Mouse (Mus musculus): ENCODE data around the gene Hoxd8.
A peak's percentile ranks its signal among the peaks of the same experiment; 100 is the strongest.

Gene Hoxd8

DNA sequence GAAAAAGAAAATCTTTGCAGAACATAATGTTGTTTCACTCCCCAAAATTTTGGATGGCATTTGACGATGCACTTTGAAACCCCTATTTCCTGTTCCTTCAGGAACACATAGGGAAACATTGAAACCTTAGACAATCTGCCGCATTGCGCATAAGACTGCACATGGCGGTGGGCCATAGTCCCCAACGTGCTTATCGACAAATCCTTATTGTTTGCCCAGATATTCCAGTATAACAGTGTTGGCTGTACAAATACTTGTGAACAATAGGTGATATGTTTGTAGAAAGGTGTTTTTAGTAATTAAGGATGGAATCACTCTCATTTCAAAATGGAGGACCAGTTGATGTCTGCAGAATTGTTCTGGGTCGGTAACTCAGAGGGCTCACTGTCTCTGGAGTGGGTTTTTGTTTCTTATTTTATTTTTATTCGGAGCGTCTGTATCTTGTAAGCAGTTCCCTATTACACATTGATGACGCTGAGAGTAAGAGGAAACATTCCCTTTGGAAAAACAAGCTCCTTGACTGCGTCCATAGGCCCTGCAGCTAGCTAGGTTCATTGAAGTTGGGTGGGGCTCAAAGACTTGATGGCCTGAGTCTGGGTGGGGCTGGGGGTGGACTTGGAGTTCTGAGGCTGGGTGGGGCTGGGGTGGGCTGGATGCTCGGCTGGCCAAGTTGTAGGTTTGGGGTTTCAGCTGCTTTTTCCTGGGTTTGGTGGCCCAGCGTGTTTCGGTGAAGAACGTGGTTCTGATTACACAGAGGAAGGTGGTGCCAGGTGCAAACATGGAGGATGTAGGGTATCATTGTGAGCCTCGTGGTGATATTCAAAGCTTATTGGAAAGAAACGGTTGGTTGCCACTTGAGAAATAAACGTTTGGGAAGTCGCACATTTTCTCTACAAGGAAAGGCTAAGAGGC lies 9.1 kb downstream of the Hoxd8 start:
- DNase-seq (ENCODE audit: low spot score in 2 of 2) = no peak

DNA sequence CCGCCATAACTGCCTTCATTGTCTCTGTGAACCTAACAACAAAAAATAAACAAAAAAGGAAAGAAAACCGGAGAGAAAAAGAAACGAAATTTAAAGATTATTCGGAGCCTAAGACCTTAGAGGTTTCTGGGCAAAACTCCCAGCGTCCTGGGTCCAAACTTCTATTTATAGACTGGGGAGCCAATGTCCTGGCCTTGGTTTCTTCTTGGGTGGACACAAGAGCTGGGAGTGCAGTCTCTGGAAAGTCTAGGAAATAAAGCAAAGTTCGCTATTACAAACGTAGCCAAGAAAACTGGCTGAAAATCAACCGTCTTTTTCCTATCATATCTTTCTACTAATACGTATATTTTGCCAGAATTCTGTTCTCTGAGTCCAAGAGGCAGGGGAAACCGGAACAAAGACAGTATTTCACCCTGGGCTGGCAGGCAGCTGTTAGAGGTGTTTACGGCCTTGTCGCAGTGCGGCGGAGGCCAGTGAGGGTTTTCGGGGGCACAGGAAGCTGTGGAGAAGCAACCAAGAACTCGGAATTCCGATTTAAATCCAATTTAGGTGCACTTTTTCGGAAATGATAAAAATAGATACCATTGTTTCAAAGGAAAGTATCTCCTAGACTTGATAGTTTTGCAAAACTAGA lies 9.9 kb downstream of the Hoxd8 start:
- DNase-seq (ENCODE audit: low spot score in 2 of 2) = no peak

DNA sequence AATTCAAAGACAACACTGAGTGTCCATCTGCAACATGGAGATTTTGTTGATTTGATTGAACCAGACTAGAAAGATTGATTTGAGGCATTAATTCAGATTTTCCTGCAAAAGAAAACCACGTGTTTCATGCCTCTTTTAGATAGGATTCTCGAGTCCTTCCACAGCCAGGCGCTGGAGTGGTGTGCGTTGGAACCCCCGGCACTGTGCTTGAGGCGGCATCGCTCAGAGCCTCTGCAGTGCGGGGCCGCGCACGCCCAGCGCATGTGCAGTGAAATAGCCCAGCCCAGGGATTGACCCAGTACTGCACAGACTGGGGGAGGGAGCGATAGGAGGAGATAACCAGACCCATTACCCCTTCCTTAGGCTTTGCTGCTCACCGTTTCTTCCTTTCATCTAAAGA lies 10.5 kb downstream of the Hoxd8 start:
- DNase-seq (ENCODE audit: low spot score in 2 of 2) = no peak

DNA sequence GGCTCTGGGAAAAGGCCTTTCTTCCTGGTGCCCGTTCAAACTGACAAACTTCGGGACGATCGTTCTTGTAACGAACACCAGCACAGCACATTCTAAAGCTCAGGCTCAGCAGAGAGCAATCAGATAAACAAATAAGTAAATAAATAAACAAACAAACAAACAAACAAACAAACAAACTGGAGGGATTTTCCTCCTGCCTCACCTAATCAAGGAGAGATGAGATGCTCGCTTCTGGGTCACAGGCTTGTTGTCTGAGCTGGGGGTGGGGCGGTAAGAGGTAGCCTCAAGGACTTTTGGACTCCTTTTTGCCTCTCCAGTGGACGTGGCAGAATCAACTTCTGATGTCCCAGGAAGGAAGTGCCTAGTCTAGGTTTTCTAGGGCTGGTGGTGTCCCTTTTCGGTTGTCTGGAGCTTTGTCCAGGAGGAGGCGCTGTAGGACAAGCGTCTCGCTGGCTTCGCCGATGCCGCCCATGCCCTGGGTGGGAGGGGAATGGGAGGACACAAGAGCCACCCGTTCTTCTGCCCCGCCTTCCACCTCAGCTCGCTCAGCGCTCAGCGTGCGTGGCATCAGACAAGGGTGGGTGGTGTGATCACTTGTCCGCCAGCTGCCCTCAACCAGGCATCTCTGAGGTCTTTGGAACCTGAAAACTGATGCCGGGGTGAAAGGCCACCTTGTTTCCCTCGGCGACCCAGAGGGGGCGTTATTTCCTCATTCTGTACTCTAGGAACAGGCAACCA lies 11.3 kb downstream of the Hoxd8 start:
- peak; percentile 43 to 50 for DNase-seq (ENCODE audit: low spot score in 2 of 2)

DNA sequence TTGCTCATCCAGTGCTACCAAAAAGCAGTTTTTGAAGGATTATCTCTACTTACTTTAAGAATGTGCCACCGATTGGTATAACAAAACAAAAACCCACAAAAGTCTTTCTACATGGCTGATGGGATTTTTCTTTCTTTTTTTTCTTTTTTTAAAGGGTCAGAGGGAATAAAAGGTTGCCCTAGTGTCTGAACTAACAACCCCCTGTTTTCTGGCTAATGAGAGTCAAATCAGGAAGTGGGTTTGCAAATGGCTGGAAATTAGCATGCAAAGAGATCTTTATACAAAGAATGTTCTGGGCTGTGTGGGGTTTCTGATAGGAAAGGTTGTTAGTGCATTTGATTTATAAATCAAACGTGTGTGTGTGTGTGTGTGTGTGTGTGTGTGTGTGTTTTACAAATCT lies 16.0 kb downstream of the Hoxd8 start:
- DNase-seq (ENCODE audit: low spot score in 2 of 2) = no peak

DNA sequence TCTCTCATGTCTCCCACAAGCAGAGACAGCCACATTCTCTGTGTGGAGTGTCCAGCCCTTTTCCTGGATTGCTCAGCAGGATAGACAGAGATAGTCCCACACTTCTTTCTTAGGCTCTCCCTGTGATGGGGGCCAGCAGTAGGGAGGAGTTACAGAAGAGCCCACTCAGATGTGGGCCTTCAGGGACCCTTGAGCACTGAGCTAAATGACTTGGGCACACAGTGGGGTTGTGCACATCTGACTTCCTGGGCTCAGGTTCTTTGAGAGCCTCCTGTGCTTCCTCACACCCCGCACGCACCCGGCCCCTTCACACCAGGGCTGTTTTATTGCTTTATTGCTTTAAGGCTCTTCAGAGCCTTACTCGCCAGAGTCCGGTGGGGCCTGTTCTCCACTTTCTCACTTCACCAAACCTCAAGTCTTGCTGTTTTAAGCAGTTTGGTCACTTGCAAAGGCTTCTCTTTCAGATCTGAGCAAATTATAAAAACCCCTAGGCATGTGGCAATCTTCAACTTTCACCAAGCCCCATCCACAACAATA lies 16.6 kb downstream of the Hoxd8 start:
- no peak for DNase-seq (ENCODE audit: low spot score in 2 of 2)

DNA sequence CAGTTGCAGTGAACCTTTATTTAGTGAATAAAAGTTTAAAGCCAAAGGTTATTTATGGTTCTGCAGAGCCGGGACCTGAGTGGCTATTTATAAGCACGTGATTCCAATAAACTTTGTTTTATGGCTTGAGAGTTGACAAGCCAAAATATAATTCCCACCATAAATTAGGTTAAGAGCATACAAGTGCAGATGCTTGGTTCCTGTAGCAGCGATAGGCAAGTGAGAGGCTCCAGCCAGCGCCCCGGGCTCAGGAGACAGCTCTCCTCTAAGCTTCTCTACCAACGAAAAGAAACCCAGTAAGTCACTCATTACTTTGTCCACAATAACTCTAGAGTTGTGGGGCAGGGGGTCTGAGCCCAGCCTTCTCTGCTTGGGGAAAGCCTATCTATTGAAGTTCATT lies 17.5 kb downstream of the Hoxd8 start:
- no peak for DNase-seq (ENCODE audit: low spot score in 2 of 2)

DNA sequence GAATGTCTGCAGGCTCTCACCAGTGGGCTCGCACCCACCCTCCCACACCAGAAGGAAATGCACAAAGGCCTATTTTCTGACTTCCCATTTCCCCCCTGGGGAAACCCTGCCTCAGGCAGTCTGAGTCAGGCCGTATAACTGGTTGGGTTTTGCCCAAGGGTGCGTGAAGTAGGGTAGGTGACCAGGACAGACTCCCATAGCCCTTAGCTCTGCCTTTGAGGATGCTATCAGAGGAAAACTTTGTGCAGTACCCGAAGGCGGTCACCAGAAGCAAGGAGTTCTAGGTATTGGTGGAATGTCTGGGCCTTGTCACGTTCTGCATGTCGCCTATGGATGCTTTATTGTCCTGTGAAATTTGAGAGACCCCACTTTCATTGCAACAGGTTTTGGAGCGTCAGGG lies 18.5 kb downstream of the Hoxd8 start:
- DNase-seq (ENCODE audit: low spot score in 2 of 2) = no peak

DNA sequence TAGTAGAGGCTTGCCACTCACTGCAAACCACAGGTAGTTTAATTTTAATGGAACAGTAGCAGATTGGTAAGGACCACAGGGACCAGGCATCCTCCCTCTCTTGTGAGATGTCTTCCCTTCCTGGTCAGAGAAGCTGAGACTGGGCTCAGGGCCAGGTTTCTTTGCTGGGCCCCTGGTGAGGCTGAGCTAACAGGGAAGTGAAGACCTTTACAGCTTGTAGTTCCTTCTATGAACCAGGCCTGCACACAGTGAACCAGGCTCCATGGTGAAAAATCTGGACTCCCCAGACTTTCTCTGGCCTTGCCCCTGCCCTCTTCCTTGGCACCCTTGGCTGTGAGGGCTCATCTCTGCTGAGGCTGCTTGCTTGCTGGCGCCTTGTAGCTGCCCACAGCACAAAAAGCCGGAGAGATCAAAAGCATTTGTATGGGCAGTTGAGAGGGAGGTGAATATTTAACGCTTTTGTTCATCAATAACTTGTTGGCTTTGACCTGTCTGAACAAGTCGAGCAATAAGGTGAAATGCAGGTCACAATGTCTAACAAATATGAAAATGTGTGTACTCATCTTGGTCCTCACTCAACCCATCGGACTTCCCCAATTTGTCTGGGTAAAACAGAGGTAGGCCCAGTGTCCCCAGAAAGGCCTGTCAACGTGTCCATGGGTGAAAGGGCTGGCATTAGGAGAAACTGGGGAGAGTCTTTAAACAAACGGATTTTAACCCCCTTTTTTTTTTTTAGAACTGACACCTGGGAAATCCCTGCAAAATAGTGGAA lies 20.0 kb downstream of the Hoxd8 start:
- no peak for DNase-seq (ENCODE audit: low spot score in 2 of 2)

DNA sequence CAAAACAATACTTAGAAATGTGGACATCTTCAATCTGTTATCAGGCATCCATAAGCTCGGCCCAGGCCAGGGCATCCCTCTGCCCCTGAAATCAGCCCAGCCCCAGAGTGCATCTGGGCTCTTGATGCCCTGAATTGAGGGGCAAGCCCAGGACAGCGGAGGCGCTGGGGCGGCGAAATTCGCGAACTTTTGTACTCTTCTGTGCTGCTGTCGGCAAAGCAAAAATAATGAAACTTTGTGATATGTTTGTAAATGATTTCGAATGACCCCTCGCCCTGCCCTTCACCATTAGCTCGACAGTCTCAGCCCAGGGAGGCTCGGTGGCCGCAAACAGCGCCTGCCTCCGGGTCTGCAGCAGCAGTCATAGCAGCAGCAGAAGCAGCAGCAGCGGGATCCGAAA lies 20.8 kb downstream of the Hoxd8 start:
- DNase-seq (ENCODE audit: low spot score in 2 of 2) = no peak

DNA sequence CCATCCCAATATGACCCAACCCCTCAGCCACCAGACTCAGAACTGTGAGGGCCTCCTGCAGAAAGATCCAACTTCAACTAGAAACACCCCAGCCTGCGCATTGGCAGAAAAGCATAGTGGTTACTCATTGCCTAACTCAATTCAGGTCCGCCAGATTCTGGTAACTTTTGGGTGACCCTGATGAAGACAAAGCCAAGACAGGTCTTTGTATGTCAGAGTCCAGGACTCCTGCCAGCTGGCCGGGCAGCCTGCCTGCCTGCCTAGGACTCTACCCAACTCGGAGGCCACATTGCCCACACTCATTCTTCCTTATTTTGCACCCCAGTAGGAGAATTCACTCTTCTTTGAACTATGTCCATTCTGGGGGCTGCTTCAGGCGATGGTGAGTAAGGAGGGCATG lies 22.1 kb downstream of the Hoxd8 start, which contains the start of gene Gm28230:
TSS of gene Gm28230 (plus strand) at position 178 of the 400 bp plus-strand sequence.
- DNase-seq (ENCODE audit: low spot score in 2 of 2) = no peak

DNA sequence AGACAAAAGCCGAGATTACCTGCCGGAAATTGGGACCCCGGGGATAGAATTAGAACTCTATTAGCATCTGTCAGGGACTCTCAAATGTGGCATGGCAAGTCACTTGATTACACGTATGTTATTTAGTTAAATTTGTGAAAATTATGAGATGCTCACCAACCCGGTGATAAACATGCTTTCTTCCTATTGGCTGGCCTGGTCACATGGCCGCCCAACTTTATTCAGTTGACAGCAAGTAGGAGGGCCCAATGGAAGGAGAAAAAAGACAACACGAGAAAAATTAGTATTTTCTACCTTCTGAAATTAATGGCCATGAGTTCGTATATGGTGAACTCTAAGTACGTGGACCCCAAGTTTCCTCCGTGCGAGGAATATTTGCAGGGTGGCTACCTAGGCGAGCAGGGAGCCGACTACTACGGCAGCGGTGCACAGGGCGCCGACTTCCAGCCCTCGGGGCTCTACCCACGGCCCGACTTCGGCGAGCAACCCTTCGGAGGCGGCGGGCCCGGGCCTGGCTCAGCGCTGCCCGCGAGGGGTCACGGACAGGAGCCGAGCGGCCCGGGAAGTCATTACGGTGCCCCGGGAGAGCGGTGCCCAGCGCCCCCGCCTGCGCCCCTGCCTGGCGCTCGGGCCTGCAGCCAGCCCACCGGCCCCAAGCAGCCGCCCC lies 22.7 kb downstream of the Hoxd8 start:
- DNase-seq (ENCODE audit: low spot score in 2 of 2) = no peak

DNA sequence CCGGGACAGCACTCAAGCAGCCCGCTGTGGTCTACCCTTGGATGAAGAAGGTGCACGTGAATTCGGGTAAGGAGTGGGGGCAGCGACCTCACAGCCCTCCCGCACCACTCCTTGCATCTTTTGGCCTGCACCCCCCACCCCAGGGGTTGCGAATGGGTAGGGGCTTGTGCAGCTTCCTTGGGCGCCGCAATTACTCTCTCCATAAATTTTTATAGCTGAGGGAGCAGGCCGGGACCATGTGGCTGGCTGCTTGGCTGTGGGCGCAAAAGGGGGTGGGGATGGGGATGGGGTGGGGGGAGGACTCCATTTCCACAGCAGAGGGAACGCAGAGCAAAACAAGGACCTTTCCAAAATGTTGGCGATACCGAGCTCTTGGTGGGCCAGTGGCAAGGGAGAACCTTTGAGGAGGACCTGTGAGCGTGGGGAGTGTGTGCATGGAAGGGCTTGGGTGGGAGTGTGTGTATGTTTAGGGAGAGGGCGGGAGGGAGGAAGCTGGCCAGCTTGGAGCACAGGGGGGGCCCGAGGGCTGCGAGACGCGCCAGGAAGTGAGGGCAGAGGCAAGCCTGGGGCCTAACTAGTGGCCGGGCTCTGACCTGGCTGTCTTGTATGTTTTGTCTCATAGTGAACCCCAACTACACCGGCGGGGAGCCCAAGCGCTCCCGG lies 23.4 kb downstream of the Hoxd8 start:
- no peak for DNase-seq (ENCODE audit: low spot score in 2 of 2)

DNA sequence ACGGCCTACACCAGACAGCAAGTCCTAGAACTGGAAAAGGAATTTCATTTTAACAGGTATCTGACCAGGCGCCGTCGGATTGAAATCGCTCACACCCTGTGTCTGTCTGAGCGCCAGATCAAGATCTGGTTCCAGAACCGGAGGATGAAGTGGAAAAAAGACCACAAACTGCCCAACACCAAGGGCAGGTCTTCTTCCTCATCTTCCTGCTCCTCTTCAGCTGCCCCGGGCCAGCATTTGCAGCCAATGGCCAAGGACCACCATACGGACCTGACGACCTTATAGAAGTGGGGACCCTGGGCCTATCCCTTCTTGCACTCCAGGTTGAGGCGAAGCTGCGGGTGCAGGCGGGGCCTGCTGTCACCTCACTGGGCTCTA lies 23.9 kb downstream of the Hoxd8 start:
- no peak for DNase-seq (ENCODE audit: low spot score in 2 of 2)

DNA sequence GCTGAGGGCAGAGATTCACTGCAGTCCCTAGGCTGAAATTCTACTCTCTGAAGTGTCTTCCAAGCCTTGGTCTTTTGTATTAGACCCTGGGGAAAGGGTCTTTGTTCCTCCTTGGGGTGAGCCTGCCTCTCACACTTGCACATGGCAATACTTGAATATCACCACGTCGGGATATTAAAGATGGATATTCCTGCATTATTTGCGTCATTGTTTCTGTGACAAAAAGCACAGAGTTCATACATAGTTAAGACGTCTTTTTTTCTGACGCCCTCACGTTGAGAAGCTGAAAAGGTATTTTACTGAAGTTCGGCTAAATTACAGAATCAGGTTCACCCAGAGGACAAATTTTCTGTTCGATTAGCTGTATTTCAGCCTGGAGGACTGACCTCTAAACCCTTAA lies 25.9 kb downstream of the Hoxd8 start:
- DNase-seq (ENCODE audit: low spot score in 2 of 2) = no peak

DNA sequence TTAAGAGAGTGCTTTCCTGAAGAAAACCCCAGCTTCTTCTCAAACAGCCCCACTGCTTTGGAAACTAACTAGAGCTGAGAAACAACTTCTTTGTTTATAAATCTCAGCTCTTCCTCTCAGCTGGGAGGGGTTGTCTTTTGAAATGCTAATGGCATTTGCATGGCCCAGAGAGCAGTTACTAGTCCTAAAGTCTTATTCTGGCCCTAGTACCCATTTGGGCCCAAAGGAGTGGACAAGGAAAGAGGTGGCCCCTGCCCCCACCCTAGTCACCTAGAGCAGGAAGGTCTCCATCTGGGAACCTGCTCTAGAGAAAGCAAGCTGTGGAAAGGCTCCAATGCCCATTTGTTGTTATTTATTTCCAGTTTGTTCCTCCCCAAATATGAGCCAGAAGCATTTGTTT lies 26.6 kb downstream of the Hoxd8 start:
- DNase-seq (ENCODE audit: low spot score in 2 of 2) = no peak

DNA sequence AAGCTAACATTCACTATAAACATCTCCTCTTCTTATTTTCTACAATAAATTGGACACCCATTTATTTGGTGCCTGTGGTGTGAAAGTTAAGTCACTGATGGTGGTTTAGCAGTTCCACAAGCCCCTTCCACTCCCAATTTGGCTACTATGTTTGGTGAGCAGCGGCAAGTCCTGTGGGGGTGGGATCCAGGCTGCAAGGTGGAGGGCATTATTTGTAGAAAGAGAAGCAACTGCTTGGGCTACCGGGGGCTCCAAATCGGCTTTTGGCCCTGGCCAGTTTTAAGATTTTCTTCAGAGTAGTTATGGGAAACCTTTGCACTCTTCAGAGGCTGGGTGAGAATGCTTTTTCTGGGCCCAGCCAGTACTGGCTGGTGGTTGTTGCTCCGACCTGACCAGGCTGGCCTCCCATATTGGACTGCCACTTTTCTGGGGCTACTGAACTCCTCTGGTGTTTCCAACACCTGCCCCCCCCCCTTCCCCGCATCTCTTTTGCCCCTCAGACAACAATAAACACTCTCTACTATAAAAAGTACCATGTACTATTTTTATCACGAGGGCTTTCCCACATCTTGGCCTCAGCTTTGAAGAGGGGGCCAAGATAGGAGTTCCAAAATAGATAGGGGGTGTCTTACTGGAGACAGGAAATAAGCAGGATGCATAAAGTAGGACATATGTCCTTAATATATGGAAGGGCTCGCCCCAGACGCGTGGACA lies 27.5 kb downstream of the Hoxd8 start:
- no peak for DNase-seq (ENCODE audit: low spot score in 2 of 2)

DNA sequence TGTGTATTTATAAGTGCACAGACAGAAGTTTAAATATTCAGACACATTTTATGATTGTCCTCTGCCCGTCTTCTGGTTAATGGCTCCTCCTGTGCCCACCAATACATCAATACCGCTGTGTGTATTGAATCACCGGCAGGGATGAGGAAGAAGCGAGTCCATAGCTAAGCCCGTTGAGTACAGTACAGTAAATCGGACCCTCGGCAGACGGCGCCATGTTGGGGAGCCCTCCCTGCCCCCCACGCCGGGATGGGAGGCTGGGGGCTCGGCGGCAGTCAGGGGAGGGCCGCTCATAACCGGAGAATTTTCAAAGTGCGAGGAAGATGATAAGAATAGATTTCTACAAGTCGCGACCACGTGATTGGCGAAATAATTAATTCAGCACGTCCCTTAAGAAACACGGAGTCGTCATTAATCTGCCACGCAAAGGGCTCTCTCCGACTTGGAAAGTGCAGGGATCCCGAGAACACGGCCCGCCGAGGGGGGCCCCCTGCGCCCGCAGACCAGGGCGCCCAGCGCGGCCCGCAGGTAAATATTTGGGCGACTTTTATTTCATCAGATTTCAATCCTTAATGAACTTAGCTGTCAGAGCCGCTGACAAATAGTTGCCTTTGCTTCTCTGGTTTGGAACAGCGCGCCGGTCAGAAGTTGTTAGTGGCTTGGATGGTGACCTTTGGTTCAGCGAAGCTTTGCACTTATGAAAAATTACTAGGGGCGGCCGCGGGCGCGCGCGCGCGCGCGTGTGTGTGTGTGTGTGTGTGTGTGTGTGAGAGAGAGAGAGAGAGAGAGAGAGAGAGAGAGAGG lies 28.3 kb downstream of the Hoxd8 start:
- no peak for DNase-seq (ENCODE audit: low spot score in 2 of 2)

DNA sequence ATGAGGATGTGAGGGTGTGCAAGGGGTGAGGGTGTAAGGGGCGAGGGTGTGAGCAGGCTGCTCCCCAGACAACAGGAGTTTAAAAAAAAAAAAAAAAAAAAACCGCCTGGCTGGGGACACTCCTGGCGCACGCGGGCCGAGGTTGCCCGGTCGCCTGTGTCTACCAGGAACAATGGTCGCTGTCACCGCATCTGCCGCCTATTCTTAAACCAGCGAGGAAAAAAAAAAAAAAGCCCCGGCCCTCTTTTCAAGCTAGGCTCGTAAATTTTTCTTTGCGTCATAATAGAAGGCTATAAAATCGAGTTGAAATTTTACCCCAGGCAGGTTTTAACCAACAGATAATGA lies 28.9 kb downstream of the Hoxd8 start:
- no peak for DNase-seq (ENCODE audit: low spot score in 2 of 2)
